Mouse (Mus musculus): Measurements from ENCODE around the gene Ppil6. TPM values are rescaled to one million over a fixed set of nuclear protein-coding genes. Genes with fewer than 3 reads are reported as not detected.

The Ppil6 gene
- polyA plus RNA-seq, 1 experiment = not detected

DNA sequence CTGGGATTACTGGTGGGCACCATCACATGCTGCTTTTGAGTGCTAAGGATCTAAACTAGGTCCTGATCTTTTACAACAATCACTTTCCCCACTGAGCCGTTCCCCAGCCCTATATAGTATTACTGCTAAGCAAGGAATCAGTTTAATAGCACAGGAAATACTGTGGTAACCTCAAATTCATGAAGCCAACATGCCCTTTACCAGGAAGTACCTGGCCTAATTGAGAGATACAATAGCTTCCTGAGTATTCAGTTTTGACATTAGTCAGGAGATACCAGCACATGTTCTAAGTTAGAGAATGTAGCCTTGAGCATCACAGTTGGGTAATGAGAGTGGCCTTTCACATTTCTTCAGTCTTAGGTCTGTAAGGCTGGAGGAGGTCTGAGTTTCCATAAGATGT is 46.5 kb downstream of the Ppil6 start:
- 92% methylated on average over 1 of the region's 1 CpGs for WGBS
- Histone ChIP-seq H3K4me3 (ENCODE audit: insufficient read depth, low read depth, low read length) (no peak overlapping the region), H3K27ac (ENCODE audit: insufficient read depth, low read depth, low read length) (no peak overlapping the region), H3K4me1 (ENCODE audit: control insufficient read depth, insufficient read depth, low read length) (no peaks in the 10 kb centered on the region)
- TF ChIP-seq CTCF (IDR thresholded peaks at IDR 0.05; ENCODE audit: insufficient read depth, low read depth, low read length) = no peak
- TF ChIP-seq POLR2A (IDR thresholded peaks at IDR 0.05; ENCODE audit: insufficient read depth, low read depth, low read length) = no peak

DNA sequence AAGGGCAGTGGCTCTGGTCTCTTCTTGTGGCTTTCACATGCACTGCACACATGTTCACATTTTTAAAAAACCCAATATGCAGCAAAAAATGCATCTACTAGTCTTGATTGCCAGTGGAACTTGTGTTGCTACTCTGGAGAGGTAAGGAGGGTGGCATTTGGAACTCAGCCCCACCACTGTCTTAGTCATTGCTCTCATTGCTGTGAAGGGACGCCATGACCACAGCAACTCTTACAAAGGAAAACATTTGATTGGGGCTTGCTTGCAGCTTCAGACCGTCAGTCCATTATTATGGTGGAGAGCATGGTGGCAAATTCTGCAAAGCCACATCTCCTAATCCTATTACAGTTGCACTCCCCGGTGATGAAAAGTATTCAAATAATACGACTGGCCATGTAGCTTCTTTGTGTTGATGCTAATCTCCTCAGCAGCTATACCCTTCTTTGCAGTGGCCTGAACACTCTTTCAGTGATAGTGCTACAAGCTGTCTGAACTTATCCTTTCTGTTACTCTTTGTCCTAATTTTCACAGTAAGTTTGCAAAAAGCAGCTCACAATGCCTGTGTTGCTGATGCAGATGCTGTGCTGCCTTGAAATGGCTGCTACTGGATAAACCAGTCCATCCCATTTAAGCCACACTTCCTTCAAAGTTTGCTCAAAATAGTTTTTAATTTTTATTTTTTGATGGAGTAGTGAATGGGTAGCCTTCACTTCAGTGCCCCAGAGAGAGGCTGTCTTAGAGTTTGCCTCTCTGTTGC is 47.2 kb downstream of the Ppil6 start:
- TF ChIP-seq CTCF (IDR thresholded peaks at IDR 0.05; ENCODE audit: insufficient read depth, low read depth, low read length) (no peak), POLR2A (IDR thresholded peaks at IDR 0.05; ENCODE audit: insufficient read depth, low read depth, low read length) (no peak)
- Histone ChIP-seq H3K4me1 (ENCODE audit: control insufficient read depth, insufficient read depth, low read length) (no peaks in the 10 kb centered on the region), H3K4me3 (ENCODE audit: insufficient read depth, low read depth, low read length) (no peak overlapping the region), H3K27ac (ENCODE audit: insufficient read depth, low read depth, low read length) (no peak overlapping the region)
- 53% methylated on average over 4 of the region's 4 CpGs for WGBS

DNA sequence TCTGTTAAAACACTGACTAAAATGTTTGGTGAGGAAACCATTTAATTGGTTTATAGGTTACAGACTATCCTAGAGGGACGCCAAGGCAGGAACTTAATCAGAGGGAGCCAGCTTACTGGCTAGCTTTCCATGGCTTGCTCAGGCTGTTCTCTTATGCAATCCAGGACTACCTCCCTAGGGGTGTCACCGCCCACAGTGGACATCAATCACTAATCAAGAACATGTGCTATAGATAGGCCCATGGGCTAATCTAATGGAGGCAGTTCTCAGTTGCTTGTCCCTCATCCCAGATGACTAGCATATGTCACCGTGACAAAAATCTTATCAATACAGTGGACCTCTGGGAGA is 47.7 kb downstream of the Ppil6 start:
- Histone ChIP-seq H3K27ac (ENCODE audit: insufficient read depth, low read depth, low read length) (no peak overlapping the region), H3K4me1 (ENCODE audit: control insufficient read depth, insufficient read depth, low read length) (no peaks in the 10 kb centered on the region), H3K4me3 (ENCODE audit: insufficient read depth, low read depth, low read length) (no peak overlapping the region)
- TF ChIP-seq CTCF (IDR thresholded peaks at IDR 0.05; ENCODE audit: insufficient read depth, low read depth, low read length) = no peak
- no peak for TF ChIP-seq POLR2A (IDR thresholded peaks at IDR 0.05; ENCODE audit: insufficient read depth, low read depth, low read length)
- WGBS = 90% methylated on average over 3 of the region's 3 CpGs

DNA sequence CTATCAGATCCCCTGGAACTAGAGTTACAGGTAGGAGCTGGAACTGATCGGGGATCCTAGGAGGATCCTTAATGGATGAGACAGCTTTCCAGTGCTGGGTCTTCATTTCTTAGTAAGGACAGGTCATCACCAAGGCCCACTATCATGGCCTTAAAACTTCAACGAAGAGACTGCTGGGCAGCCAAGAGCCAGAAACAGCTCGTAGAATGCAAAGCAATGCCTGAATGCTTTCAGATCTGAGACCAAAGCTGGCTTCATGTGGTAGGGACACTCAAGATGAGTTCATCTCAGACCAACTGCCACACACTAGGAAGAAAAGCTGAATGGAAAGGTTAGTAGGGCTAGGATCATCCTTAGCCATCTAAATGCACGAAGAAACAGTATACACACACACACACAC is 48.7 kb downstream of the Ppil6 start:
- TF ChIP-seq CTCF (IDR thresholded peaks at IDR 0.05; ENCODE audit: insufficient read depth, low read depth, low read length) = no peak
- TF ChIP-seq POLR2A (IDR thresholded peaks at IDR 0.05; ENCODE audit: insufficient read depth, low read depth, low read length) = no peak
- WGBS = 98% methylated on average over 4 of the region's 4 CpGs

DNA sequence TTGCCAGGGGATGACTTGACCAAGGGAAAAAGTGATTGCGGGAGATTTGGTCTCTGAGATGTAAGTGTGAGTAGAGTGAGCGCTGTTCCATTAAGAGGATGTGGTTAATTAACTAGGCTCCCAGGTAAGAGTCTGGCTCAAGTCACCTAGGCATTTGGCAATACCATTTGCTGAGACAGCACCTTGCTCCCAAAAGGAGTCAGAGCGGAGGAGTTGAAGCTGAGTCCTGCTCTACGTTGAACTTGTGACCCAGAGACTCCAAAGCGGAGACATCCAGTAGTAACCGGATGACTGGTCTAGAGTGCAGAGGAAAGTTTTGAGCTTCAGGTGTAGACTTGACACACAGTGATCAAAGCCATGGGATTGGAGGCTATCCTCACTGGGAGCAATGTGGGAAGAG is 51.8 kb downstream of the Ppil6 start:
- Histone ChIP-seq H3K27ac (ENCODE audit: insufficient read depth, low read depth, low read length) (no peak overlapping the region), H3K4me3 (ENCODE audit: insufficient read depth, low read depth, low read length) (no peak overlapping the region), H3K4me1 (ENCODE audit: control insufficient read depth, insufficient read depth, low read length) (no peaks in the 10 kb centered on the region; the same call in 1 of the 2 replicates)
- no peak for TF ChIP-seq POLR2A (IDR thresholded peaks at IDR 0.05; ENCODE audit: insufficient read depth, low read depth, low read length)
- TF ChIP-seq CTCF (IDR thresholded peaks at IDR 0.05; ENCODE audit: insufficient read depth, low read depth, low read length) = no peak
- 98% methylated on average over 6 of the region's 6 CpGs for WGBS

More for the DNA sequence above, 48.7 kb downstream of the Ppil6 start:
- H3K4me3 ChIP-seq (ENCODE audit: insufficient read depth, low read depth, low read length) = no peak overlapping the region
- no peaks in the 10 kb centered on the region for H3K4me1 ChIP-seq (ENCODE audit: control insufficient read depth, insufficient read depth, low read length)
- no peak overlapping the region for H3K27ac ChIP-seq (ENCODE audit: insufficient read depth, low read depth, low read length)

DNA sequence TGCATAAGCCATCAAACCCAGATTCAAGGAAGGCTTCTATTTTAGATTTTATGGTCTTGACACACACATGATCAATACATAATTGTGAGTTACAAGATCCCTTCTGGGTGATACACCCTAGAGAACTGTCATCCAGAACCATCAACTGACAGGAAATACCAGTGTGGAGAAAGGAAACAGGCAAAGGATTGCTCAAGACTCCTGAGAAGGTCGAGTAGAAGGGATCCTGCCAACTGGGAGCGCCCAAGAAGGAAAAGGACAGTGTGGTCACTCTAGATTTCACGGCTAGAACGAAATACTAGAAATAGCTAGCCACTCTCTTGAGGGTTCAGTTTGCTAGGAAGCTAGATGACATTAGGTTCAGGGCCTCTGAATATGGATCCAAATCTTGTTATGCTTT is 53.2 kb downstream of the Ppil6 start:
- Histone ChIP-seq H3K4me1 (ENCODE audit: control insufficient read depth, insufficient read depth, low read length) (no peaks in the 10 kb centered on the region; the same call in 1 of the 2 replicates), H3K27ac (ENCODE audit: insufficient read depth, low read depth, low read length) (no peak overlapping the region), H3K4me3 (ENCODE audit: insufficient read depth, low read depth, low read length) (no peak overlapping the region)
- TF ChIP-seq POLR2A (IDR thresholded peaks at IDR 0.05; ENCODE audit: insufficient read depth, low read depth, low read length) = no peak
- TF ChIP-seq CTCF (IDR thresholded peaks at IDR 0.05; ENCODE audit: insufficient read depth, low read depth, low read length) = no peak
- 88% methylated on average over 4 of the region's 4 CpGs for WGBS

DNA sequence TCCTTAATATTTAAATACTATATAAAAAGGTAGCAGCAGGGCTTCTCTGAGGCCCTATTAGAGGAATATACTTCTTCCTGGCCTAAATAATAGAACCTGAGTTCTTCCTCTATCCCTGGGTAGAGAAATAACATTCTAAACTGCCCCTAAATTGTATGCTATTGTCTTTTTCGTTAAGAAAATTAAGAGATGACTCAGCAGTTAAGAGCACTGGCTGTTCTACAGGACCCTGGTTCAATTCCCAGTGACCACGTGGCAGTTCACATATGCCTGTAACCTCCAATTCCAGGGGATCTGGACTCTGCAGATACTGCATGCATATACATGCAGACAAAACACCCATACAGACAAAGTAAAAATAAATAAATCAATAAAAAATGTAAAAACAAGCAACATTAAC is 53.6 kb downstream of the Ppil6 start:
- WGBS = 61% methylated on average over 2 of the region's 2 CpGs
- Histone ChIP-seq H3K4me1 (ENCODE audit: control insufficient read depth, insufficient read depth, low read length) (no peaks in the 10 kb centered on the region; the same call in 1 of the 2 replicates), H3K27ac (ENCODE audit: insufficient read depth, low read depth, low read length) (no peak overlapping the region), H3K4me3 (ENCODE audit: insufficient read depth, low read depth, low read length) (no peak overlapping the region)
- TF ChIP-seq CTCF (IDR thresholded peaks at IDR 0.05; ENCODE audit: insufficient read depth, low read depth, low read length) (no peak), POLR2A (IDR thresholded peaks at IDR 0.05; ENCODE audit: insufficient read depth, low read depth, low read length) (no peak)

DNA sequence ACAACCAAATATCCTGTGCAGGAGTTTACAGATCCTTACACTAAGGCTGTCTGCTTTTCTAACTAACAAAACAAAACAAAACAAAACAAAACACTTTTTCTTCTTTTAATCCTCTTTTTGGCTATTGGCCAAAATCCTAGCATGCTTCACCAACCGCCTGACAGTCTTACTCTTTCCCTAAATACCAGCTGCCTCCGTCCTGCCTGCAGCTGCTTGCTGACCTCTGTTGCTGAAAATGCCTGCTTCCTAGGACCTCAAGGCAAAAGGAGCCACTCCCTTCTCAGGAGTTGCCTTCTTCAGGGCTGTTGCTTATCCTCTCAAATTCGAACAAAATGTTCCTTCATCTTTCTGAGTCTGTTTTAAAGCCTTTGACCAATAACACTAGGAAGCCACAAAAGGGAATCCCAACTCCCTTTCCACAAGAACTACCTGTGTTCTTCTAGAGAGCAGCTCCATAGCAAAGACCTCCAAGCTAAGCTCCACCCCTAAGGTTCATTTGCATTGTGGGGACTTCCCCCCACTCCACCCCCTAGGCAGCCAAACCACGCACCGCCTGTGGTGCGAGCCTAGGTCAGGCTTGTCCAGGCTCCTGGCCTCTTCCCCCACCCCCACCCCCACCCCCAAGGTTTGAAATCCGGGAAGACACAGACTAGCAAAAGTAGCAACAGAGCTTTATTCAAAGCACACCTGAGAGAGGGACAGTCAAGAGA is 54.4 kb downstream of the Ppil6 start:
- TF ChIP-seq POLR2A (IDR thresholded peaks at IDR 0.05; ENCODE audit: insufficient read depth, low read depth, low read length) = no peak
- TF ChIP-seq CTCF (IDR thresholded peaks at IDR 0.05; ENCODE audit: insufficient read depth, low read depth, low read length) = no peak
- no peaks in the 10 kb centered on the region; the same call in 1 of the 2 replicates for H3K4me1 ChIP-seq (ENCODE audit: control insufficient read depth, insufficient read depth, low read length)
- no peak overlapping the region for H3K27ac ChIP-seq (ENCODE audit: insufficient read depth, low read depth, low read length)
- 20% methylated on average over 7 of the region's 7 CpGs for WGBS
- H3K4me3 ChIP-seq (ENCODE audit: insufficient read depth, low read depth, low read length) = no peak overlapping the region

DNA sequence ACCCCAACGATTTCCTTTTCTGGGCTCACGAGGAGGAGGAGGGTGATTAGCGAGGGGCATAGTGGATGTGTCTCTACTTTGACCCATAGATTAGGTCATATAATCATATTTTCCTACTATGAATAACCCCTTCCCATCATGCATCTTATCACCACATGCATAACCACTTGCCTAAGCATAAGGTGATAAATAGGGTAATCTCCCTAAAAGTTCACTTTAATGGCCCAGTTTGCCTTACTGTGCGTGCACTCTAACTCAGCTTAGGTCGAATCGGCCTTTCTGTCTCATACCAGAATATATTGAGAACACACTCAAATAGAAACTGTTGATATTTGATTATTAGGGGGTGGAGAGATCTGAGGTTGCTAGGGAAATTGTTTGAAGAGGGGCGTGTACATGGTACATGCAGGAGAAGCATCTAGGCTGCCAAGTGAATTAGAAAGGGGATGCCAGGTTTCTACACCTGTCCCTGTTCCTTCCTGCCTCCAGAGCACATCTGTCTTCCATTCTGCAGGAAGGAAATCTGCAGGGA is 55.1 kb downstream of the Ppil6 start:
- WGBS = 72% methylated on average over 7 of the region's 7 CpGs
- H3K4me1 ChIP-seq (ENCODE audit: control insufficient read depth, insufficient read depth, low read length) = no peaks in the 10 kb centered on the region; the same call in 1 of the 2 replicates
- TF ChIP-seq CTCF (IDR thresholded peaks at IDR 0.05; ENCODE audit: insufficient read depth, low read depth, low read length) (no peak), POLR2A (IDR thresholded peaks at IDR 0.05; ENCODE audit: insufficient read depth, low read depth, low read length) (no peak)
- no peak overlapping the region for H3K27ac ChIP-seq (ENCODE audit: insufficient read depth, low read depth, low read length)
- H3K4me3 ChIP-seq (ENCODE audit: insufficient read depth, low read depth, low read length) = no peak overlapping the region

Measured in olfactory bulb, adult 2 months (tissue).